Mouse (Mus musculus) MEL (cell line): Measurements from ENCODE around the gene Ctsc. TPM values are rescaled to one million over a fixed set of nuclear protein-coding genes. Genes with fewer than 3 reads are reported as not detected.

Source experiments
- DNase-seq: peaks from one replicate; pipeline ENCODE4 v3.0.0; 2011; ENCODE audit warnings: low read depth, low spot score
- H3K27ac ChIP-seq: 2 replicates; pipeline ENCODE4 v1.5.1; 2012; ENCODE audit warnings: low read depth, mild to moderate bottlenecking, control low read depth, low read length, moderate library complexity; ENCODE audit not compliant: control insufficient read depth
- H3K27me3 ChIP-seq, 2 experiments: fragments of 150-350 bp in 1 of 2; sonication (generic) in 1 of 2; 2 replicates each; pipeline ENCODE4 v1.6.1; 2012; ENCODE audit warnings: low read length in 2 of 2, mild to moderate bottlenecking in 2 of 2, improper control_type of control experiment in 1 of 2, moderate library complexity in 1 of 2; ENCODE audit not compliant: insufficient read depth in 2 of 2, control insufficient read depth in 1 of 2
- H3K36me3 ChIP-seq, 2 experiments: 2 replicates each; pipeline ENCODE4 v1.6.1; 2012 to 2014; ENCODE audit warnings: low read length in 2 of 2, improper control_type of control experiment in 1 of 2, inconsistent platforms in 1 of 2, mild to moderate bottlenecking in 1 of 2; ENCODE audit not compliant: insufficient read depth in 2 of 2, control insufficient read depth in 1 of 2
- H3K4me1 ChIP-seq, 2 experiments: fragments of 150-350 bp in 1 of 2; sonication (generic) in 1 of 2; 2 replicates each; pipeline ENCODE4 v1.6.1; 2012; ENCODE audit warnings: low read length in 2 of 2, improper control_type of control experiment in 1 of 2, mild to moderate bottlenecking in 1 of 2; ENCODE audit not compliant: insufficient read depth in 2 of 2, control insufficient read depth in 1 of 2
- H3K4me3 ChIP-seq, 2 experiments: fragments of 150-350 bp in 1 of 2; sonication (generic) in 1 of 2; 2 replicates each; pipeline ENCODE4 v1.5.1; 2012; ENCODE audit warnings: low read depth in 2 of 2, low read length in 2 of 2, mild to moderate bottlenecking in 2 of 2, moderate library complexity in 2 of 2, control low read depth in 1 of 2, improper control_type of control experiment in 1 of 2; ENCODE audit not compliant: control insufficient read depth in 1 of 2, insufficient read depth in 1 of 2
- H3K79me2 ChIP-seq: 2 replicates; pipeline ENCODE4 v1.6.1; 2012; ENCODE audit warnings: mild to moderate bottlenecking, low read length, moderate library complexity; ENCODE audit not compliant: control insufficient read depth, poor library complexity, insufficient read depth
- H3K9ac ChIP-seq: 2 replicates; pipeline ENCODE4 v1.6.1; 2012; ENCODE audit warnings: low read depth, mild to moderate bottlenecking, control low read depth, low read length, moderate library complexity; ENCODE audit not compliant: control insufficient read depth, poor library complexity, severe bottlenecking
- H3K9me3 ChIP-seq: fragments of 150-350 bp; sonication (generic); replicated peaks from 2 replicates; pipeline ENCODE4 v1.6.1; 2012; ENCODE audit warnings: mild to moderate bottlenecking, low read length, improper control_type of control experiment, moderate library complexity; ENCODE audit not compliant: insufficient read depth
- BHLHE40 ChIP-seq: IDR thresholded peaks from 2 replicates; pipeline ENCODE4 v1.6.1; 2012; ENCODE audit warnings: low read depth, mild to moderate bottlenecking, inconsistent platforms, low read length, improper control_type of control experiment, borderline replicate concordance
- CTCF ChIP-seq, 3 experiments: IDR thresholded peaks in 2 of 3; conservative IDR thresholded peaks in 1 of 3; 2 replicates each; pipeline ENCODE4 v1.5.1; 2011 to 2012; ENCODE audit warnings: low read length in 3 of 3, low read depth in 2 of 3, mild to moderate bottlenecking in 2 of 3, improper control_type of control experiment in 1 of 3, inconsistent platforms in 1 of 3, mixed read lengths in 1 of 3, moderate library complexity in 1 of 3; ENCODE audit not compliant: control insufficient read depth in 1 of 3, insufficient read depth in 1 of 3, poor library complexity in 1 of 3, severe bottlenecking in 1 of 3
- E2F4 ChIP-seq: IDR thresholded peaks from 2 replicates; pipeline ENCODE4 v1.6.1; 2011; ENCODE audit warnings: low read depth, low read length, improper control_type of control experiment, borderline replicate concordance
- ELF1 ChIP-seq: IDR thresholded peaks from 2 replicates; pipeline ENCODE4 v1.6.1; 2014; ENCODE audit warnings: low read depth, mild to moderate bottlenecking, inconsistent platforms, low read length, improper control_type of control experiment, moderate library complexity
- GATA1 ChIP-seq: IDR thresholded peaks from 2 replicates; pipeline ENCODE4 v1.6.1; 2011; ENCODE audit warnings: low read depth, low read length, improper control_type of control experiment
- HCFC1 ChIP-seq: IDR thresholded peaks from 2 replicates; pipeline ENCODE4 v1.6.1; 2012; ENCODE audit warnings: low read depth, mild to moderate bottlenecking, inconsistent platforms, low read length, improper control_type of control experiment, moderate library complexity
- JUND ChIP-seq: IDR thresholded peaks from 2 replicates; pipeline ENCODE4 v1.6.1; 2011; ENCODE audit warnings: low read depth, mild to moderate bottlenecking, improper control_type of control experiment, low read length
- KAT2A ChIP-seq: conservative IDR thresholded peaks from 2 replicates; pipeline ENCODE4 v1.6.1; 2012; ENCODE audit warnings: low read depth, low read length, improper control_type of control experiment, inconsistent platforms
- MXI1 ChIP-seq: IDR thresholded peaks from 2 replicates; pipeline ENCODE4 v1.6.1; 2011; ENCODE audit warnings: mild to moderate bottlenecking, low read depth, low read length, improper control_type of control experiment
- MYB ChIP-seq: IDR thresholded peaks from 2 replicates; pipeline ENCODE4 v1.6.1; 2011; ENCODE audit warnings: mild to moderate bottlenecking, low read depth, low read length, improper control_type of control experiment
- NELFE ChIP-seq: IDR thresholded peaks from 2 replicates; pipeline ENCODE4 v1.6.1; 2011; ENCODE audit warnings: low read depth, low read length, improper control_type of control experiment
- NRF1 ChIP-seq: IDR thresholded peaks from 2 replicates; pipeline ENCODE4 v1.6.1; 2014; ENCODE audit warnings: low read depth, mild to moderate bottlenecking, inconsistent platforms, low read length, improper control_type of control experiment, moderate library complexity; ENCODE audit not compliant: poor library complexity, insufficient read depth, severe bottlenecking
- POLR2AphosphoS2 ChIP-seq: IDR thresholded peaks from 2 replicates; pipeline ENCODE4 v1.6.1; 2011; ENCODE audit warnings: low read length, improper control_type of control experiment
- POLR2AphosphoS5 ChIP-seq: IDR thresholded peaks from 2 replicates; pipeline ENCODE4 v1.6.1; 2012; ENCODE audit warnings: low read depth, borderline replicate concordance, mild to moderate bottlenecking, inconsistent platforms, low read length, moderate library complexity, mixed read lengths
- RAD21 ChIP-seq: IDR thresholded peaks from 2 replicates; pipeline ENCODE4 v1.6.1; 2011; ENCODE audit warnings: mild to moderate bottlenecking, low read depth, low read length, improper control_type of control experiment
- RCOR1 ChIP-seq: IDR thresholded peaks from 2 replicates; pipeline ENCODE4 v1.6.1; 2012; ENCODE audit warnings: low read depth, mild to moderate bottlenecking, inconsistent platforms, low read length, improper control_type of control experiment
- SMC3 ChIP-seq: IDR thresholded peaks from 2 replicates; pipeline ENCODE4 v1.6.1; 2011; ENCODE audit warnings: low read depth, low read length, improper control_type of control experiment
- TCF12 ChIP-seq: IDR thresholded peaks from 2 replicates; pipeline ENCODE4 v1.6.1; 2014; ENCODE audit warnings: low read depth, mild to moderate bottlenecking, inconsistent platforms, low read length, improper control_type of control experiment, moderate library complexity
- UBTF ChIP-seq: IDR thresholded peaks from 2 replicates; pipeline ENCODE4 v1.6.1; 2012; ENCODE audit warnings: low read depth, mild to moderate bottlenecking, inconsistent platforms, low read length, improper control_type of control experiment, moderate library complexity, borderline replicate concordance; ENCODE audit not compliant: insufficient read depth
- USF1 ChIP-seq: IDR thresholded peaks from 2 replicates; pipeline ENCODE4 v1.6.1; 2014; ENCODE audit warnings: low read depth, mild to moderate bottlenecking, inconsistent platforms, low read length, improper control_type of control experiment, moderate library complexity
- USF2 ChIP-seq, 2 experiments: IDR thresholded peaks; 2 replicates each; pipeline ENCODE4 v1.6.1; 2011 to 2012; ENCODE audit warnings: improper control_type of control experiment in 2 of 2, low read length in 2 of 2, borderline replicate concordance in 1 of 2, inconsistent platforms in 1 of 2, low read depth in 1 of 2, mild to moderate bottlenecking in 1 of 2; ENCODE audit not compliant: insufficient read depth in 1 of 2
- ZC3H11A ChIP-seq: IDR thresholded peaks from 2 replicates; pipeline ENCODE4 v1.6.1; 2012; ENCODE audit warnings: low read depth, mild to moderate bottlenecking, inconsistent platforms, low read length, improper control_type of control experiment
- ZKSCAN1 ChIP-seq: IDR thresholded peaks from 2 replicates; pipeline ENCODE4 v1.6.1; 2012; ENCODE audit warnings: low read depth, mild to moderate bottlenecking, inconsistent platforms, low read length, improper control_type of control experiment, moderate library complexity
- ZMIZ1 ChIP-seq: IDR thresholded peaks from 2 replicates; pipeline ENCODE4 v1.6.1; 2012; ENCODE audit warnings: low read depth, mild to moderate bottlenecking, inconsistent platforms, low read length, improper control_type of control experiment, moderate library complexity
- ZNF384 ChIP-seq: IDR thresholded peaks from 2 replicates; pipeline ENCODE4 v1.6.1; 2012; ENCODE audit warnings: low read depth, mild to moderate bottlenecking, inconsistent platforms, low read length, improper control_type of control experiment
- polyA plus RNA-seq, 2 experiments: library from polyadenylated mRNA; stranded (reverse) in 1 of 2; unstranded in 1 of 2; fragments of >175 nt in 1 of 2; fragments of >200 nt in 1 of 2; gene quantifications; 2 replicates each; pipeline versions ENCODE4 v1.2.1 to v1.2.4; 2012; ENCODE audit warnings: low replicate concordance in 2 of 2, low read depth in 1 of 2; ENCODE audit not compliant: insufficient read length in 2 of 2, insufficient read depth in 1 of 2, missing spikeins in 1 of 2
- total RNA-seq: library from RNA; depleted of rRNA; stranded (reverse); fragments of 300-350 nt; gene quantifications from 2 replicates; pipeline ENCODE4 v1.2.3, GENCODE M21; 2012

Ctsc gene
- total and polyA plus RNA-seq, 3 experiments = 50.7 to 51.4 TPM; not detected in 1

- H3K9ac ChIP-seq = no peak overlapping the region
- peaks cover 0 to 5% of the 10 kb centered on the region in 2 experiments; a peak in 3 of 4 replicates for H3K27me3 ChIP-seq
- peak; percentile 74 for DNase-seq
- TF ChIP-seq USF2 (IDR thresholded peaks at IDR 0.05; ENCODE audit: borderline replicate concordance in 1 of 2, insufficient read depth in 1 of 2, low read depth in 1 of 2, low read length in 2 of 2) = 0 out of 4 replicates have a peak, but pooled peaks of 1 of the 2 experiments have one; percentile 4
- TF ChIP-seq SMC3 = peak; percentile 93
- TF ChIP-seq BHLHE40 = peak; percentile 35; the same call in 1 of the 2 replicates
- 0 out of 2 replicates have a peak, but pooled peaks have one; percentile 22 for TF ChIP-seq JUND
- TF ChIP-seq ZC3H11A = peak; percentile 84
- TF ChIP-seq RAD21 = peak; percentile 82
- TF ChIP-seq ZMIZ1 = no peak
- TF ChIP-seq MXI1 = 0 out of 2 replicates have a peak, but pooled peaks have one; percentile 21
- no peak for TF ChIP-seq ELF1
- TF ChIP-seq KAT2A = 0 out of 2 replicates have a peak, but pooled peaks have one; percentile 23
- TF ChIP-seq CTCF (IDR thresholded peaks at IDR 0.05 in 2 of 3, conservative IDR thresholded peaks at IDR 0.05 in 1 of 3; ENCODE audit: control insufficient read depth in 1 of 3, insufficient read depth in 1 of 3, low read depth in 2 of 3, low read length in 3 of 3, poor library complexity in 1 of 3, severe bottlenecking in 1 of 3) = peak; percentile 41 to 85 (median 72)
- TF ChIP-seq HCFC1 = no peak
- no peaks in the 10 kb centered on the region for H3K4me1 ChIP-seq
- no peaks in the 10 kb centered on the region for H3K36me3 ChIP-seq
- H3K4me3 ChIP-seq = no peak overlapping the region
- no peak overlapping the region for H3K27ac ChIP-seq
- no peaks in the 10 kb centered on the region for H3K9me3 ChIP-seq
- H3K79me2 ChIP-seq = no peaks in the 10 kb centered on the region
Measured at GRCm38 (mm10) chr7:88356871-88357776, 79.2 kb downstream of the Ctsc start.

DNA sequence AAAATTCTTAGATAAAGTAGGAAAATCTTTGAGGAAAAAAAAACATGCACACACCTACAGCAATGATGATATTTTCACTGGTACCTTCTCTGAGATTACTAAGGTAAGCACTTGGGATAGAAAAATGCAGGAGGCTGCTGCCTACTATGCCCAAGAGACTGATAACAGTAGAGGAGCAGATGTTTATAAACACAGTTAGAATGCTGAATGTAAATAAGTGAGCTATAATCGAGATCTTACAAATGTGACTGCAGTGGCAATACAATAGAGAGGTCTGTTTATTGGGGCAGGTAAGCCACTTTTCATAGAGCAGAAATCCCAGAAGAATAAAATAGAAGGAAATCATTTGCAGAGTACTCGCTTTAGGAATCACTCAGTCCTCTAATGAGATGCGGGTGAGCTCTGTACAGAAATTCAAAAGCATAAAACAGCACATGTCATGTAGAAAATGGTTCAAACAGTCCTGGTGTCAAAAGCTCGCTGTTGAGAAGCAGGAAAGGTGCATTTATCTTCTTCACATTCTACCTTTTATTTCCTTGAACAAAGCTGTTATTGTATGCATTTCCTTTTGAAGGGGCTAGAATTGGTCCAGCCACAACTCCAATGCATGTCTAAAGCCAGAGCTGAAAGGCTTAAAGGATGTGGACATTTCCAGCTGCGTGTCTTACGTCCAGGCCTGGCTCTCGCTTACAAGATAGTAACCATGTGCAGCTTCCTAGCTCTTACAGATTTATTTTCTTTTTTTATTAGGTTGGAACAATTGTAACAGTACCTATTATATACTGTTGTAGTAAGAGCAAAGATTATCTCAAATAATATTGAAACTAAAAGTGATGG lies 80.4 kb downstream of the Ctsc start:
- no peak overlapping the region for H3K27ac ChIP-seq
- TF ChIP-seq USF1 = no peak
- no peak for TF ChIP-seq MYB
- TF ChIP-seq RAD21 = no peak
- TF ChIP-seq ZKSCAN1 = no peak
- TF ChIP-seq JUND = no peak
- TF ChIP-seq ZNF384 = no peak
- no peak for TF ChIP-seq KAT2A
- TF ChIP-seq GATA1 = no peak
- no peak for TF ChIP-seq NRF1
- TF ChIP-seq RCOR1 = no peak
- TF ChIP-seq TCF12 = no peak
- TF ChIP-seq USF2 (IDR thresholded peaks at IDR 0.05; ENCODE audit: borderline replicate concordance in 1 of 2, insufficient read depth in 1 of 2, low read depth in 1 of 2, low read length in 2 of 2) = no peak
- TF ChIP-seq POLR2AphosphoS2 = no peak
- TF ChIP-seq SMC3 = no peak
- TF ChIP-seq E2F4 = no peak
- no peak for TF ChIP-seq POLR2AphosphoS5
- TF ChIP-seq UBTF = no peak
- no peak for TF ChIP-seq NELFE
- H3K27me3 ChIP-seq = peaks cover 0 to 5% of the 10 kb centered on the region in 2 experiments; a peak in 3 of 4 replicates

More for the DNA sequence above, 80.4 kb downstream of the Ctsc start:
- no peaks in the 10 kb centered on the region for H3K79me2 ChIP-seq
- H3K9ac ChIP-seq = no peak overlapping the region
- H3K4me1 ChIP-seq = no peaks in the 10 kb centered on the region
- H3K36me3 ChIP-seq = no peaks in the 10 kb centered on the region
- H3K4me3 ChIP-seq = no peak overlapping the region
- DNase-seq = no peak
- no peaks in the 10 kb centered on the region for H3K9me3 ChIP-seq
